Mouse (Mus musculus) heart, adult 2 months (tissue): Measurements from ENCODE around the gene Snx22.

Source experiments
- CTCF ChIP-seq: fragments of 200-600 bp; IDR thresholded peaks from 2 replicates; pipeline ENCODE4 v1.8.1; 2022; ENCODE audit warnings: antibody characterized with exemption, mild to moderate bottlenecking, moderate library complexity
- EP300 ChIP-seq: fragments of 200-500 bp; IDR thresholded peaks from 2 replicates; pipeline ENCODE4 v1.6.1; 2011; ENCODE audit warnings: low read depth, low read length, control low read depth; ENCODE audit not compliant: insufficient read depth

GRCm38 (mm10) chr9:66087062-66087461, 17.5 kb upstream of the Snx22 start:
- TF ChIP-seq EP300 (no peak), CTCF (no peak)
